Mouse (Mus musculus) cortical plate, adult 2 months (tissue): ENCODE data around the gene Nap1l4.

ENCODE experiments used
- CTCF ChIP-seq: fragments of 200-500 bp; IDR thresholded peaks from 2 replicates; pipeline ENCODE4 v1.5.1; 2011; ENCODE audit warnings: mild to moderate bottlenecking, control low read depth, low read length; ENCODE audit not compliant: insufficient read depth; ENCODE audit errors: extremely low read depth
- POLR2A ChIP-seq: fragments of 200-500 bp; IDR thresholded peaks from 2 replicates; pipeline ENCODE4 v1.6.1; 2011; ENCODE audit warnings: mild to moderate bottlenecking, low read length, control low read depth; ENCODE audit not compliant: insufficient read depth; ENCODE audit errors: extremely low read depth

- TF ChIP-seq POLR2A, result no peak
- TF ChIP-seq CTCF, result no peak
Observed at GRCm38 (mm10) chr7:143505411-143505810, 43.5 kb downstream of the Nap1l4 start.
